Mouse (Mus musculus): Measurements from ENCODE around the gene Hoxa13. TPM values are rescaled to one million over a fixed set of nuclear protein-coding genes. Genes with fewer than 3 reads are reported as not detected.
A peak's percentile ranks its signal among the peaks of the same experiment; 100 is the strongest.

Hoxa13 gene
- polyA plus RNA-seq, 1 experiment from 2014 or later: not detected

- Histone ChIP-seq H3K4me2 (replicated peaks; ENCODE audit: low read depth) (no peak overlapping the region), H3K36me3 (ENCODE audit: control insufficient read depth, insufficient read depth) (no peaks in the 10 kb centered on the region), H3K27me3 (replicated peaks; ENCODE audit: control insufficient read depth, insufficient read depth, low read length) (peaks cover 95% of the 10 kb centered on the region), H3K4me3 (ENCODE audit: low read depth, low read length) (no peak overlapping the region), H3K4me1 (replicated peaks; ENCODE audit: control insufficient read depth, insufficient read depth, low read length) (no peaks in the 10 kb centered on the region), H3K27ac (ENCODE audit: low read depth, low read length) (no peak overlapping the region), H3K9me3 (ENCODE audit: control insufficient read depth) (no peaks in the 10 kb centered on the region), H3K9ac (ENCODE audit: low read depth, low read length) (no peak overlapping the region)
- no peak for TF ChIP-seq CTCF (IDR thresholded peaks at IDR 0.05; ENCODE audit: low read depth)
- 9% methylated on average over 11 of the region's 11 CpGs for WGBS
- ATAC-seq: no peak
Measured at GRCm38 (mm10) chr6:52227470-52228222, 33.0 kb downstream of the Hoxa13 start.

GRCm38 (mm10) chr6:52226569-52227257 is 34.0 kb downstream of the Hoxa13 start:
- Histone ChIP-seq H3K4me3 (ENCODE audit: low read depth, low read length) (peak overlapping the region; percentile 32), H3K27ac (ENCODE audit: low read depth, low read length) (no peak overlapping the region), H3K36me3 (ENCODE audit: control insufficient read depth, insufficient read depth) (no peaks in the 10 kb centered on the region), H3K9me3 (ENCODE audit: control insufficient read depth) (no peaks in the 10 kb centered on the region), H3K27me3 (replicated peaks; ENCODE audit: control insufficient read depth, insufficient read depth, low read length) (peaks cover 95% of the 10 kb centered on the region), H3K9ac (ENCODE audit: low read depth, low read length) (no peak overlapping the region), H3K4me2 (replicated peaks; ENCODE audit: low read depth) (peak overlapping the region; percentile 50), H3K4me1 (replicated peaks; ENCODE audit: control insufficient read depth, insufficient read depth, low read length) (no peaks in the 10 kb centered on the region; the same call in 1 of the 2 replicates)
- 4% methylated on average over 26 of the region's 26 CpGs for WGBS
- no peak for ATAC-seq
- no peak for TF ChIP-seq CTCF (IDR thresholded peaks at IDR 0.05; ENCODE audit: low read depth)

DNA sequence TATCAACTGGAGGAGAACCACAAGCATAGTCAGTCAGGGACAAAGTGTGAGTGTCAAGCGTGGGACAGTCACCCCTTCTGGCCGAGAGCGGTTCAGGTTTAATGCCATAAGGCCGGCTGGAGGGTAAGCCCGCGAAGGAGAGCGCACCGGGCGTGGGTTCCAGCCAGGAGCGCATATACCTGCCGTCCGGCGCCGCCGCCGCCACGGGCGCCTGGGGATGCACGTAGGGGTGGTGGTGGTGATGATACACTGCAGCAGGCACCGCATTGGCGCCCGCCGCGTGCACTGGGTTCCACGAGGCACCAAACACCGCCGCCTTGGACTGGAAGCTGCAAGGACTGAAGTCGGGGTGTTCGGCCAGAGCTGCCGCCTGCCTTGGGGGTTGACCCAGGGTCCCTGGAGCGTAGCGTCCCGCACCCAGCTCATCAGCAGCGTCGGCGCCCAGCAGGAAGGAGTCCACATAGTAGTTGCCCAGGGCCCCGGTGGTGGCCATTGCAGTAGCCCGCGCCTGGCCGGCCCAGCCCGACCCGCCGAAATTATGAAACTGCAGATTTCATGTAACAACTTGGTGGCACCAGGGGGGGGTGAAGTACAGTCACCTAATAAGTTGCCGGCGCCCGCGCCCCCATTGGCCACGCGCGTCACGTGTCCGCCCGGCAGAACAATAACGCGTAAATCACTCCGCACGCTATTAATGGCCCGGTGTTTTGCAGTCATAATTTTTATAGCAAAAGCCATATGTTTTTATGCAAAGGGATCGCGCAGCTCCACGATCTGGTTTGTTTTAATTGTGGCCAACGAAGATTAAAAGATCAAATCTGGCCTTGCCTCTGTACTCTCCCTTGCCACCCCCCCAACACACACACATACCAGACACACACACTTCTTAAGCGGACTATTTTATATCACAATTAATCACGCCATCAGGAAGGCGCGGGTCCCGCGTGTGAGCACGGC is 34.8 kb downstream of the Hoxa13 start:
- no peak; the same call in 1 of the 2 replicates for ATAC-seq
- H3K27ac ChIP-seq (ENCODE audit: low read depth, low read length): no peak overlapping the region

GRCm38 (mm10) chr6:52224895-52225611 is 35.6 kb downstream of the Hoxa13 start:
- 3% methylated on average over 36 of the region's 36 CpGs for WGBS
- Histone ChIP-seq H3K9me3 (ENCODE audit: control insufficient read depth) (no peaks in the 10 kb centered on the region), H3K27me3 (replicated peaks; ENCODE audit: control insufficient read depth, insufficient read depth, low read length) (peaks cover 96% of the 10 kb centered on the region), H3K4me2 (replicated peaks; ENCODE audit: low read depth) (peak overlapping the region; percentile 50), H3K36me3 (ENCODE audit: control insufficient read depth, insufficient read depth) (no peaks in the 10 kb centered on the region), H3K27ac (ENCODE audit: low read depth, low read length) (no peak overlapping the region), H3K9ac (ENCODE audit: low read depth, low read length) (peak overlapping the region; percentile 26; the same call in 1 of the 2 replicates), H3K4me1 (replicated peaks; ENCODE audit: control insufficient read depth, insufficient read depth, low read length) (no peaks in the 10 kb centered on the region; the same call in 1 of the 2 replicates), H3K4me3 (ENCODE audit: low read depth, low read length) (peak overlapping the region; percentile 32)
- no peak for ATAC-seq
- no peak for TF ChIP-seq CTCF (IDR thresholded peaks at IDR 0.05; ENCODE audit: low read depth)

More for the DNA sequence above, 34.8 kb downstream of the Hoxa13 start:
- Histone ChIP-seq H3K4me1 (replicated peaks; ENCODE audit: control insufficient read depth, insufficient read depth, low read length) (no peaks in the 10 kb centered on the region; the same call in 1 of the 2 replicates), H3K36me3 (ENCODE audit: control insufficient read depth, insufficient read depth) (no peaks in the 10 kb centered on the region), H3K4me3 (ENCODE audit: low read depth, low read length) (peak overlapping the region; percentile 32), H3K9ac (ENCODE audit: low read depth, low read length) (no peak overlapping the region), H3K27me3 (replicated peaks; ENCODE audit: control insufficient read depth, insufficient read depth, low read length) (peaks cover 96% of the 10 kb centered on the region), H3K4me2 (replicated peaks; ENCODE audit: low read depth) (peak overlapping the region; percentile 50), H3K9me3 (ENCODE audit: control insufficient read depth) (no peaks in the 10 kb centered on the region)
- no peak for TF ChIP-seq CTCF (IDR thresholded peaks at IDR 0.05; ENCODE audit: low read depth)
- WGBS: 2% methylated on average over 69 of the region's 69 CpGs

- Histone ChIP-seq H3K9me3 (ENCODE audit: control insufficient read depth) (no peaks in the 10 kb centered on the region), H3K27me3 (replicated peaks; ENCODE audit: control insufficient read depth, insufficient read depth, low read length) (peaks cover 94% of the 10 kb centered on the region), H3K27ac (ENCODE audit: low read depth, low read length) (no peak overlapping the region), H3K4me1 (replicated peaks; ENCODE audit: control insufficient read depth, insufficient read depth, low read length) (no peaks in the 10 kb centered on the region; the same call in 1 of the 2 replicates), H3K36me3 (ENCODE audit: control insufficient read depth, insufficient read depth) (no peaks in the 10 kb centered on the region), H3K4me3 (ENCODE audit: low read depth, low read length) (peak overlapping the region; percentile 32), H3K4me2 (replicated peaks; ENCODE audit: low read depth) (peak overlapping the region; percentile 50; the same call in 1 of the 2 replicates), H3K9ac (ENCODE audit: low read depth, low read length) (no peak overlapping the region)
- 15% methylated on average over 24 of the region's 24 CpGs for WGBS
- TF ChIP-seq CTCF (IDR thresholded peaks at IDR 0.05; ENCODE audit: low read depth): no peak
- ATAC-seq: no peak
Measured at GRCm38 (mm10) chr6:52223939-52224760, 36.5 kb downstream of the Hoxa13 start.
